Mouse (Mus musculus): ENCODE data around the gene Cdk18.

DNA sequence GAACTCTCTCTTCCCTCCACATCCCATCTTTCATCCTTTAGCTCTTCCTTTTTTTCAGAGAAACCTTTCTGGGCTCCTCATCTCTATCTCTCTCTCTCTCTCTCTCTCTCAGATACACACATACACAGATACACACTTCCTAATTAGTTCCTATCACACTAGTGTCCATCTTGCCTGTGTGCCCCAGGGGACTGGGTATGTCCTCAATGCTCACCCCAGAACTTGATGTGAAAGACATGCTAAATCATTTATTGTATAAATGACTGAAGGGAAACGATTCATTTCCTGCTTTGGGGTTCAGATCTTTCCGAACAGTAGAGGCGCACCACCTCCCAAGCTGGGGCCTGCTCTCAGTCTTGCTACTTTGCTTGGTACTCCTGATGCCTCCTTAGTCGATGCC lies 49.7 kb upstream of the Cdk18 start:
- TF ChIP-seq POLR2A (IDR thresholded peaks at IDR 0.05; ENCODE audit: low read depth, low read length) (no peak), CTCF (conservative IDR thresholded peaks at IDR 0.05; ENCODE audit: insufficient read depth, insufficient read length, low read depth, low read length) (no peak)

All from kidney, adult 2 months (tissue).